Mouse (Mus musculus): ENCODE data around the gene Slc25a36.

GRCm38 (mm10) chr9:97154956-97155355 lies 44.0 kb upstream of the Slc25a36 start:
- TF ChIP-seq CTCF (IDR thresholded peaks at IDR 0.05; ENCODE audit: insufficient read depth, low read length) (no peak), POLR2A (IDR thresholded peaks at IDR 0.05; ENCODE audit: borderline replicate concordance, extremely low read depth, low read depth, low read length) (no peak)
